Mouse (Mus musculus) MEL (cell line): ENCODE data around the gene Gm49359.
A peak's percentile ranks its signal among the peaks of the same experiment; 100 is the strongest.
"Not testable (repeated sequence)": the region's sequence is repeated elsewhere in the genome, so short reads cannot be mapped to it uniquely, and the experiment has no call there.

Source experiments
- CHD2 ChIP-seq: IDR thresholded peaks from 2 replicates; pipeline ENCODE4 v1.6.1; 2011; ENCODE audit warnings: low read length, improper control_type of control experiment
- CTCF ChIP-seq, 3 experiments: IDR thresholded peaks in 2 of 3; conservative IDR thresholded peaks in 1 of 3; 2 replicates each; pipeline ENCODE4 v1.5.1; 2011 to 2012; ENCODE audit warnings: low read length in 3 of 3, low read depth in 2 of 3, mild to moderate bottlenecking in 2 of 3, improper control_type of control experiment in 1 of 3, inconsistent platforms in 1 of 3, mixed read lengths in 1 of 3, moderate library complexity in 1 of 3; ENCODE audit not compliant: control insufficient read depth in 1 of 3, insufficient read depth in 1 of 3, poor library complexity in 1 of 3, severe bottlenecking in 1 of 3
- ELF1 ChIP-seq: IDR thresholded peaks from 2 replicates; pipeline ENCODE4 v1.6.1; 2014; ENCODE audit warnings: low read depth, mild to moderate bottlenecking, inconsistent platforms, low read length, improper control_type of control experiment, moderate library complexity
- EP300 ChIP-seq, 2 experiments: IDR thresholded peaks; 2 replicates each; pipeline ENCODE4 v1.6.1; 2011; ENCODE audit warnings: improper control_type of control experiment in 2 of 2, low read length in 2 of 2, low read depth in 1 of 2, mild to moderate bottlenecking in 1 of 2
- GABPA ChIP-seq: IDR thresholded peaks from 2 replicates; pipeline ENCODE4 v1.6.1; 2012; ENCODE audit warnings: low read depth, mild to moderate bottlenecking, inconsistent platforms, low read length, improper control_type of control experiment, moderate library complexity
- MAFK ChIP-seq: IDR thresholded peaks from 2 replicates; pipeline ENCODE4 v1.6.1; 2011; ENCODE audit warnings: low read depth, mild to moderate bottlenecking, low read length, improper control_type of control experiment, borderline replicate concordance
- MXI1 ChIP-seq: IDR thresholded peaks from 2 replicates; pipeline ENCODE4 v1.6.1; 2011; ENCODE audit warnings: mild to moderate bottlenecking, low read depth, low read length, improper control_type of control experiment
- MYC ChIP-seq: IDR thresholded peaks from 2 replicates; pipeline ENCODE4 v1.6.1; 2011; ENCODE audit warnings: low read depth, mild to moderate bottlenecking, low read length, improper control_type of control experiment, moderate library complexity
- POLR2A ChIP-seq, 2 experiments: IDR thresholded peaks; 2 replicates each; pipeline ENCODE4 v1.6.1; 2011 to 2012; ENCODE audit warnings: low read length in 2 of 2, mild to moderate bottlenecking in 2 of 2, control low read depth in 1 of 2, improper control_type of control experiment in 1 of 2, low read depth in 1 of 2, moderate library complexity in 1 of 2; ENCODE audit not compliant: control insufficient read depth in 1 of 2, insufficient read depth in 1 of 2, poor library complexity in 1 of 2
- POLR2AphosphoS2 ChIP-seq: IDR thresholded peaks from 2 replicates; pipeline ENCODE4 v1.6.1; 2011; ENCODE audit warnings: low read length, improper control_type of control experiment
- POLR2AphosphoS5 ChIP-seq: IDR thresholded peaks from 2 replicates; pipeline ENCODE4 v1.6.1; 2012; ENCODE audit warnings: low read depth, borderline replicate concordance, mild to moderate bottlenecking, inconsistent platforms, low read length, moderate library complexity, mixed read lengths
- SMC3 ChIP-seq: IDR thresholded peaks from 2 replicates; pipeline ENCODE4 v1.6.1; 2011; ENCODE audit warnings: low read depth, low read length, improper control_type of control experiment
- TCF12 ChIP-seq: IDR thresholded peaks from 2 replicates; pipeline ENCODE4 v1.6.1; 2014; ENCODE audit warnings: low read depth, mild to moderate bottlenecking, inconsistent platforms, low read length, improper control_type of control experiment, moderate library complexity

- TF ChIP-seq MXI1; MAFK; EP300 (IDR thresholded peaks at IDR 0.05; ENCODE audit: low read depth in 1 of 2, low read length in 2 of 2); MYC; POLR2A (IDR thresholded peaks at IDR 0.05; ENCODE audit: control insufficient read depth in 1 of 2, insufficient read depth in 1 of 2, low read depth in 1 of 2, low read length in 2 of 2, poor library complexity in 1 of 2); POLR2AphosphoS5; ELF1; GABPA; CHD2; TCF12; POLR2AphosphoS2: not testable (repeated sequence)
- TF ChIP-seq CTCF (IDR thresholded peaks at IDR 0.05 in 2 of 3, conservative IDR thresholded peaks at IDR 0.05 in 1 of 3; ENCODE audit: control insufficient read depth in 1 of 3, insufficient read depth in 1 of 3, low read depth in 2 of 3, low read length in 3 of 3, poor library complexity in 1 of 3, severe bottlenecking in 1 of 3) = peak in 2 of 3 experiments; percentile 59 to 78; a peak in 5 of 6 replicates
- peak; percentile 70 for TF ChIP-seq SMC3
These were observed 3.3 kb upstream of the Gm49359 start for GRCm38 (mm10) chr13:62469947-62470346.
